Mouse (Mus musculus) midbrain, embryonic 13.5 days (tissue): ENCODE measurements around the gene Colgalt2. TPM values are rescaled to one million over a fixed set of nuclear protein-coding genes. Genes with fewer than 3 reads are reported as not detected.
A peak's percentile ranks its signal among the peaks of the same experiment; 100 is the strongest.
"Not testable (repeated sequence)": the region's sequence is repeated elsewhere in the genome, so short reads cannot be mapped to it uniquely, and the experiment has no call there.

Experiments used
- ATAC-seq: fragments of 200-750 bp; cut with Nextera tagmentation; 2 replicates; pipeline ENCODE4 v1.8.0; 2017; ENCODE audit warnings: mild to moderate bottlenecking, moderate TSS enrichment, moderate library complexity
- H3K27ac ChIP-seq: fragments of 300-500 bp; sonication (generic); 2 replicates; pipeline ENCODE4 v1.5.1; 2015; ENCODE audit warnings: inconsistent platforms, mild to moderate bottlenecking, moderate library complexity
- H3K27me3 ChIP-seq: fragments of 300-500 bp; sonication (generic); 2 replicates; pipeline ENCODE4 v1.6.1; 2015; ENCODE audit warnings: mild to moderate bottlenecking, inconsistent platforms
- H3K36me3 ChIP-seq: fragments of 300-500 bp; sonication (generic); 2 replicates; pipeline ENCODE4 v1.6.1; 2015; ENCODE audit warnings: mild to moderate bottlenecking, inconsistent platforms
- H3K4me1 ChIP-seq: fragments of 300-500 bp; sonication (generic); replicated peaks from 2 replicates; pipeline ENCODE4 v1.6.1; 2015; ENCODE audit warnings: inconsistent platforms
- H3K4me2 ChIP-seq: fragments of 300-500 bp; sonication (generic); replicated peaks from 2 replicates; pipeline ENCODE4 v1.6.1; 2015; ENCODE audit warnings: moderate library complexity, mild to moderate bottlenecking, inconsistent platforms
- H3K4me3 ChIP-seq: fragments of 300-500 bp; sonication (generic); replicated peaks from 2 replicates; pipeline ENCODE4 v1.5.1; 2015; ENCODE audit warnings: mild to moderate bottlenecking, inconsistent platforms
- H3K9ac ChIP-seq: fragments of 300-500 bp; sonication (generic); replicated peaks from 2 replicates; pipeline ENCODE4 v1.6.1; 2015; ENCODE audit warnings: mild to moderate bottlenecking, inconsistent platforms
- H3K9me3 ChIP-seq: fragments of 300-500 bp; sonication (generic); 2 replicates; pipeline ENCODE4 v1.6.1; 2016; ENCODE audit warnings: mild to moderate bottlenecking, inconsistent platforms
- WGBS: fragments of 180-500 bp; shearing (Covaris S2); methylation state at CpG from one replicate; pipeline ENCODE4 v1.1.7; 2015; 5-methylcytosine and 5-hydroxymethylcytosine counted together
- polyA plus RNA-seq: library from polyadenylated mRNA; unstranded; fragments of >200 nt; fragmentation: Nextera tagmentation; extraction: Ambion mirVana; gene quantifications from 2 replicates; pipeline ENCODE4 v1.2.1, GENCODE M21; 2015

Colgalt2 gene
- 2.2 and 2.3 TPM in 2 replicates for polyA plus RNA-seq

GRCm38 (mm10) chr1:152399790-152400555, at the start of gene Colgalt2:
Gene Colgalt2 (plus strand): TSS chr1:152399830.
- peak; percentile 90 for ATAC-seq
- Histone ChIP-seq H3K4me3 (peak within 1 kb of the TSS; percentile 64), H3K4me2 (peak within 1 kb of the TSS; percentile 86), H3K36me3 (no peaks in the 10 kb centered on the region), H3K27ac (peak within 1 kb of the TSS; percentile 44; the same call in 1 of the 2 replicates), H3K4me1 (peaks cover 14% of the 10 kb centered on the region), H3K27me3 (peaks cover 26% of the 10 kb centered on the region), H3K9ac (peak within 1 kb of the TSS; percentile 80), H3K9me3 (no peaks in the 10 kb centered on the region)
- under 1% methylated on average over 70 of the region's 70 CpGs for WGBS

- H3K9me3 ChIP-seq: no peaks in the 10 kb centered on the region
- no peaks in the 10 kb centered on the region for H3K4me1 ChIP-seq
- no peaks in the 10 kb centered on the region for H3K36me3 ChIP-seq
- H3K27me3 ChIP-seq: no peaks in the 10 kb centered on the region
- H3K4me3 ChIP-seq: no peak overlapping the region
- no peak overlapping the region for H3K27ac ChIP-seq
- H3K4me2 ChIP-seq: no peak overlapping the region
- ATAC-seq: no peak
- 88% methylated on average over 4 of the region's 4 CpGs for WGBS
- no peak overlapping the region for H3K9ac ChIP-seq
Measured at GRCm38 (mm10) chr1:152356721-152357120, 42.9 kb upstream of the Colgalt2 start.

GRCm38 (mm10) chr1:152368311-152369088, 31.1 kb upstream of the Colgalt2 start:
- H3K4me1 ChIP-seq: peaks cover 4% of the 10 kb centered on the region
- H3K27me3 ChIP-seq: no peaks in the 10 kb centered on the region
- H3K4me3 ChIP-seq: no peak overlapping the region
- no peaks in the 10 kb centered on the region; the same call in 1 of the 2 replicates for H3K36me3 ChIP-seq
- 46% methylated on average over 13 of the region's 13 CpGs for WGBS
- no peak overlapping the region for H3K9ac ChIP-seq
- H3K9me3 ChIP-seq: no peaks in the 10 kb centered on the region
- peak; percentile 40; the same call in 1 of the 2 replicates for ATAC-seq
- H3K4me2 ChIP-seq: no peak overlapping the region
- no peak overlapping the region for H3K27ac ChIP-seq

- no peak overlapping the region for H3K4me3 ChIP-seq
- no peak overlapping the region for H3K27ac ChIP-seq
- H3K4me2 ChIP-seq: no peak overlapping the region
- H3K36me3 ChIP-seq: no peaks in the 10 kb centered on the region; the same call in 1 of the 2 replicates
- ATAC-seq: peak; percentile 68; the same call in 1 of the 2 replicates
- H3K9ac ChIP-seq: no peak overlapping the region
- WGBS: 25% methylated on average over 4 of the region's 4 CpGs
- peaks cover 4% of the 10 kb centered on the region for H3K4me1 ChIP-seq
- no peaks in the 10 kb centered on the region for H3K9me3 ChIP-seq
- H3K27me3 ChIP-seq: no peaks in the 10 kb centered on the region
Measured at GRCm38 (mm10) chr1:152369139-152369538, 30.5 kb upstream of the Colgalt2 start.

- no peak overlapping the region for H3K27ac ChIP-seq
- no peak overlapping the region for H3K4me3 ChIP-seq
- H3K9me3 ChIP-seq: no peaks in the 10 kb centered on the region
- H3K4me2 ChIP-seq: no peak overlapping the region
- ATAC-seq: no peak
- 0 out of 2 replicates have a peak, but pooled peaks cover 4% of the 10 kb centered on the region for H3K36me3 ChIP-seq
- H3K9ac ChIP-seq: no peak overlapping the region
- no peaks in the 10 kb centered on the region for H3K4me1 ChIP-seq
- WGBS: 92% methylated on average over 5 of the region's 5 CpGs
- H3K27me3 ChIP-seq: no peaks in the 10 kb centered on the region
Measured at GRCm38 (mm10) chr1:152378311-152378710, 21.3 kb upstream of the Colgalt2 start.

GRCm38 (mm10) chr1:152384589-152384988, 15.0 kb upstream of the Colgalt2 start:
- Histone ChIP-seq H3K27ac (no peak overlapping the region), H3K27me3 (peaks cover 3% of the 10 kb centered on the region; the same call in 1 of the 2 replicates), H3K36me3 (0 out of 2 replicates have a peak, but pooled peaks cover 4% of the 10 kb centered on the region), H3K9me3 (no peaks in the 10 kb centered on the region), H3K4me1 (peaks cover 5% of the 10 kb centered on the region), H3K9ac (no peak overlapping the region), H3K4me2 (no peak overlapping the region), H3K4me3 (no peak overlapping the region)
- 93% methylated on average over 1 of the region's 1 CpGs for WGBS
- no peak for ATAC-seq

- Histone ChIP-seq H3K4me3 (peak overlapping the region; percentile 68), H3K9ac (peak overlapping the region; percentile 72), H3K4me2 (peak overlapping the region; percentile 81)
- H3K36me3 ChIP-seq, H3K9me3 ChIP-seq, H3K27me3 ChIP-seq, H3K4me1 ChIP-seq, H3K27ac ChIP-seq, ATAC-seq: not testable (repeated sequence)
- 29% methylated on average over 2 of the region's 4 CpGs for WGBS
Measured at GRCm38 (mm10) chr1:152385693-152386092, 13.9 kb upstream of the Colgalt2 start.

GRCm38 (mm10) chr1:152386188-152386835, 13.3 kb upstream of the Colgalt2 start, which contains the start of gene Tsen15:
Gene Tsen15 (minus strand): TSS chr1:152386688.
- WGBS: under 1% methylated on average over 42 of the region's 57 CpGs
- peak; percentile 95 for ATAC-seq
- H3K4me3 ChIP-seq: peak within 1 kb of the TSS; percentile 68
- H3K27me3 ChIP-seq: peaks cover 3% of the 10 kb centered on the region; the same call in 1 of the 2 replicates
- H3K9ac ChIP-seq: peak within 1 kb of the TSS; percentile 72
- no peak within 1 kb of the TSS for H3K27ac ChIP-seq
- H3K4me1 ChIP-seq: peaks cover 5% of the 10 kb centered on the region
- peak within 1 kb of the TSS; percentile 81 for H3K4me2 ChIP-seq
- H3K9me3 ChIP-seq: no peaks in the 10 kb centered on the region
- 0 out of 2 replicates have a peak, but pooled peaks cover 4% of the 10 kb centered on the region for H3K36me3 ChIP-seq

- Histone ChIP-seq H3K27ac (0 out of 2 replicates have a peak overlapping the region, but pooled peaks have one; percentile 21), H3K4me1 (peaks cover 5% of the 10 kb centered on the region), H3K4me2 (no peak overlapping the region), H3K4me3 (no peak overlapping the region), H3K36me3 (no peaks in the 10 kb centered on the region), H3K9me3 (no peaks in the 10 kb centered on the region), H3K27me3 (peaks cover 3% of the 10 kb centered on the region; the same call in 1 of the 2 replicates), H3K9ac (no peak overlapping the region)
- ATAC-seq: no peak
Measured at GRCm38 (mm10) chr1:152389271-152389670, 10.4 kb upstream of the Colgalt2 start.

- no peaks in the 10 kb centered on the region for H3K36me3 ChIP-seq
Measured at GRCm38 (mm10) chr1:152394137-152394536, 5.5 kb upstream of the Colgalt2 start.

GRCm38 (mm10) chr1:152394956-152395515, 4.6 kb upstream of the Colgalt2 start:
- Histone ChIP-seq H3K27me3 (peaks cover 4% of the 10 kb centered on the region), H3K27ac (no peak overlapping the region), H3K4me2 (no peak overlapping the region), H3K4me1 (0 out of 2 replicates have a peak, but pooled peaks cover 3% of the 10 kb centered on the region), H3K4me3 (no peak overlapping the region), H3K9ac (no peak overlapping the region), H3K36me3 (no peaks in the 10 kb centered on the region), H3K9me3 (no peaks in the 10 kb centered on the region)
- ATAC-seq: no peak
- WGBS: 85% methylated on average over 4 of the region's 4 CpGs

More at GRCm38 (mm10) chr1:152394137-152394536, 5.5 kb upstream of the Colgalt2 start:
- H3K27ac ChIP-seq: no peak overlapping the region
- peaks cover 4% of the 10 kb centered on the region for H3K27me3 ChIP-seq
- H3K4me3 ChIP-seq: no peak overlapping the region
- no peak overlapping the region for H3K4me2 ChIP-seq
- H3K4me1 ChIP-seq: no peaks in the 10 kb centered on the region
- H3K9me3 ChIP-seq: no peaks in the 10 kb centered on the region
- no peak overlapping the region for H3K9ac ChIP-seq
- 95% methylated on average over 3 of the region's 3 CpGs for whole genome bisulfite sequencing
- ATAC-seq: no peak
